Mouse (Mus musculus) lung, adult 2 months (tissue): ENCODE results near the gene Gpr75. TPM values are rescaled to one million over a fixed set of nuclear protein-coding genes. Genes with fewer than 3 reads are reported as not detected.

Experiments
- DNase-seq: peaks from one replicate; pipeline ENCODE4 v3.0.0; 2022
- H3K4me1 ChIP-seq: fragments of 200-500 bp; 2 replicates; pipeline ENCODE4 v1.6.1; 2011; ENCODE audit warnings: low read length; ENCODE audit not compliant: control insufficient read depth, insufficient read depth
- H3K4me3 ChIP-seq: fragments of 200-500 bp; replicated peaks from 2 replicates; pipeline ENCODE3; 2011; ENCODE audit warnings: low read depth, mild to moderate bottlenecking, control low read depth, low read length; ENCODE audit errors: extremely low read depth
- CTCF ChIP-seq: fragments of 200-500 bp; IDR thresholded peaks from 2 replicates; pipeline ENCODE4 v1.5.1; 2011; ENCODE audit warnings: mild to moderate bottlenecking, low read length, control low read depth; ENCODE audit not compliant: insufficient read depth
- POLR2A ChIP-seq: fragments of 200-500 bp; IDR thresholded peaks from 2 replicates; pipeline ENCODE4 v1.6.1; 2011; ENCODE audit warnings: low read depth, mild to moderate bottlenecking, control low read depth, low read length, borderline replicate concordance; ENCODE audit errors: extremely low read depth
- whole genome bisulfite sequencing: fragments of 180-500 bp; shearing (Covaris S2); methylation state at CpG from one replicate; pipeline ENCODE4 v1.1.7; 2018; 5-methylcytosine and 5-hydroxymethylcytosine counted together
- polyA plus RNA-seq: library from polyadenylated mRNA; depleted of rRNA; stranded (reverse); fragments of >200 nt; gene quantifications from 2 replicates; pipeline ENCODE4 v1.2.3, GENCODE M21; 2012; rRNA removed

The Gpr75 gene
- polyA plus RNA-seq, 1 experiment = 0.07 TPM

- no peaks in the 10 kb centered on the region for H3K4me1 ChIP-seq
- DNase-seq = no peak
These were observed 42.9 kb downstream of the Gpr75 start for GRCm38 (mm10) chr11:30928079-30928478.

GRCm38 (mm10) chr11:30928498-30928897 lies 43.3 kb downstream of the Gpr75 start:
- H3K4me1 ChIP-seq = no peaks in the 10 kb centered on the region
- TF ChIP-seq CTCF = no peak
- TF ChIP-seq POLR2A = no peak
- WGBS = 100% methylated on average over 1 of the region's 1 CpGs
- no peak for DNase-seq
- H3K4me3 ChIP-seq = no peak overlapping the region

More at GRCm38 (mm10) chr11:30928079-30928478, 42.9 kb downstream of the Gpr75 start:
- H3K4me3 ChIP-seq = no peak overlapping the region
- TF ChIP-seq CTCF (no peak), POLR2A (no peak)

Other genes with a start within 250 kb of the Gpr75 start
- gene Acyp2, start 235.8 kb upstream of the Gpr75 start, polyA plus RNA-seq = 6.1 and 10.3 TPM in 2 replicates
- gene Psme4, start 113.6 kb upstream of the Gpr75 start, polyA plus RNA-seq = 5.4 and 11.1 TPM in 2 replicates
- gene Asb3, start 58 bp downstream of the Gpr75 start, polyA plus RNA-seq = 1.5 and 2.7 TPM in 2 replicates
- 16.3 and 22.0 TPM in 2 replicates for gene Erlec1, start 69.0 kb downstream of the Gpr75 start, polyA plus RNA-seq
- 1.6 and 1.8 TPM in 2 replicates for gene Chac2, start 101.0 kb downstream of the Gpr75 start, polyA plus RNA-seq